Mouse (Mus musculus) spleen, adult 2 months (tissue): ENCODE data around the gene Zp3. TPM values are rescaled to one million over a fixed set of nuclear protein-coding genes. Genes with fewer than 3 reads are reported as not detected.

Source experiments
- DNase-seq, 2 experiments: peaks; one replicate each; pipeline versions ENCODE4 v3.0.0 to v3.0.0-alpha.2; 2012 to 2021; ENCODE audit warnings: low spot score in 2 of 2, low read depth in 1 of 2
- H3K27ac ChIP-seq: fragments of 200-500 bp; 2 replicates; pipeline ENCODE4 v1.5.1; 2012; ENCODE audit warnings: low read length, inconsistent platforms; ENCODE audit not compliant: insufficient read depth
- H3K27me3 ChIP-seq: fragments of 200-500 bp; 2 replicates; pipeline ENCODE4 v1.6.1; 2012; ENCODE audit warnings: mild to moderate bottlenecking, moderate library complexity, low read length, inconsistent platforms; ENCODE audit not compliant: control insufficient read depth, insufficient read depth
- H3K36me3 ChIP-seq: fragments of 200-500 bp; 2 replicates; pipeline ENCODE4 v1.6.1; 2012; ENCODE audit warnings: mild to moderate bottlenecking, low read length, inconsistent platforms; ENCODE audit not compliant: control insufficient read depth, insufficient read depth
- H3K4me1 ChIP-seq: fragments of 200-500 bp; 2 replicates; pipeline ENCODE4 v1.6.1; 2011; ENCODE audit warnings: inconsistent platforms; ENCODE audit not compliant: control insufficient read depth, insufficient read depth, insufficient read length
- H3K4me3 ChIP-seq: fragments of 200-500 bp; 2 replicates; pipeline ENCODE4 v1.5.1; 2011; ENCODE audit warnings: mild to moderate bottlenecking, inconsistent platforms; ENCODE audit not compliant: insufficient read depth, insufficient read length; ENCODE audit errors: extremely low read depth
- CTCF ChIP-seq: fragments of 200-500 bp; IDR thresholded peaks from 2 replicates; pipeline ENCODE4 v1.5.1; 2011; ENCODE audit warnings: mild to moderate bottlenecking, inconsistent platforms; ENCODE audit not compliant: insufficient read depth, insufficient read length, insufficient replicate concordance; ENCODE audit errors: extremely low read depth
- POLR2A ChIP-seq: fragments of 200-500 bp; IDR thresholded peaks from 2 replicates; pipeline ENCODE4 v1.6.1; 2011; ENCODE audit warnings: low read depth, low read length, inconsistent platforms
- WGBS: fragments of 180-500 bp; shearing (Covaris S2); methylation state at CpG from one replicate; pipeline ENCODE4 v1.1.7; 2018; 5-methylcytosine and 5-hydroxymethylcytosine counted together
- polyA plus RNA-seq: library from polyadenylated mRNA; depleted of rRNA; stranded (reverse); fragments of >200 nt; gene quantifications from 2 replicates; pipeline ENCODE4 v1.2.3, GENCODE M21; 2012; rRNA removed

Gene Zp3
- polyA plus RNA-seq, 1 experiment: not detected

GRCm38 (mm10) chr5:136036667-136037066 lies 56.8 kb downstream of the Zp3 start:
- no peak overlapping the region for H3K4me3 ChIP-seq
- 67% methylated on average over 1 of the region's 1 CpGs for WGBS
- DNase-seq: no peak
- no peak overlapping the region for H3K27ac ChIP-seq
- no peaks in the 10 kb centered on the region for H3K27me3 ChIP-seq
- TF ChIP-seq POLR2A (no peak), CTCF (no peak)
- peaks cover 4% of the 10 kb centered on the region for H3K36me3 ChIP-seq
- H3K4me1 ChIP-seq: peaks cover 11% of the 10 kb centered on the region; the same call in 1 of the 2 replicates

Other genes starting within 250 kb of the Zp3 start
- 16.1 and 17.3 TPM in 2 replicates for gene Tmem120a, start 235.7 kb upstream of the Zp3 start, polyA plus RNA-seq
- gene Styxl1, start 201.7 kb upstream of the Zp3 start, polyA plus RNA-seq: not detected in 2 replicates
- gene Mdh2, start 201.6 kb upstream of the Zp3 start, polyA plus RNA-seq: 200 and 320 TPM in 2 replicates
- 0.05 and 0.06 TPM in 2 replicates for gene Srrm3, start 173.2 kb upstream of the Zp3 start, polyA plus RNA-seq
- 34.0 and 70.5 TPM in 2 replicates for gene Hspb1, start 92.2 kb upstream of the Zp3 start, polyA plus RNA-seq
- 40.9 and 50.0 TPM in 2 replicates for gene Ywhag, start 45.5 kb upstream of the Zp3 start, polyA plus RNA-seq
- 2.0 and 2.4 TPM in 2 replicates for gene Ssc4d, start 5.6 kb upstream of the Zp3 start, polyA plus RNA-seq
- gene Dtx2, start 14.7 kb downstream of the Zp3 start, polyA plus RNA-seq: 25.6 and 32.8 TPM in 2 replicates
- 3.9 and 6.9 TPM in 2 replicates for gene Upk3b, start 58.4 kb downstream of the Zp3 start, polyA plus RNA-seq
- gene Upk3bl, start 74.4 kb downstream of the Zp3 start, polyA plus RNA-seq: not detected in 2 replicates
- gene Rasa4, start 103.8 kb downstream of the Zp3 start, polyA plus RNA-seq: 38.1 and 43.0 TPM in 2 replicates
- 32.3 and 38.1 TPM in 2 replicates for gene Polr2j, start 136.5 kb downstream of the Zp3 start, polyA plus RNA-seq
- 39.5 and 46.4 TPM in 2 replicates for gene Lrwd1, start 156.0 kb downstream of the Zp3 start, polyA plus RNA-seq
- 19.6 and 28.4 TPM in 2 replicates for gene Alkbh4, start 156.0 kb downstream of the Zp3 start, polyA plus RNA-seq
- 113 and 167 TPM in 2 replicates for gene Orai2, start 190.6 kb downstream of the Zp3 start, polyA plus RNA-seq
- 7.3 and 8.8 TPM in 2 replicates for gene Prkrip1, start 218.9 kb downstream of the Zp3 start, polyA plus RNA-seq